Mouse (Mus musculus) G1E-ER4 (cell line): Measurements from ENCODE around the gene Timp3. TPM values are rescaled to one million over a fixed set of nuclear protein-coding genes. Genes with fewer than 3 reads are reported as not detected.

ENCODE experiments used
- GATA1 ChIP-seq: IDR thresholded peaks from one replicate; pipeline ENCODE4 v1.8.0; 2012; ENCODE audit warnings: low read length, inconsistent platforms
- polyA plus RNA-seq: library from polyadenylated mRNA; stranded (reverse); fragments of >175 nt; gene quantifications from 2 replicates; pipeline ENCODE4 v1.2.3, GENCODE M21; 2012

Gene Timp3
- polyA plus RNA-seq, 1 experiment, result 0.76 TPM

GRCm38 (mm10) chr10:86310527-86310926 is 10.4 kb downstream of the Timp3 start:
- no peak for TF ChIP-seq GATA1

GRCm38 (mm10) chr10:86312976-86313375 is 12.8 kb downstream of the Timp3 start:
- TF ChIP-seq GATA1, result no peak

- TF ChIP-seq GATA1, result no peak
These were observed 13.3 kb downstream of the Timp3 start for GRCm38 (mm10) chr10:86313448-86313847.

GRCm38 (mm10) chr10:86315513-86315912 is 15.3 kb downstream of the Timp3 start:
- no peak for TF ChIP-seq GATA1

- no peak for TF ChIP-seq GATA1
These were observed 17.5 kb downstream of the Timp3 start for GRCm38 (mm10) chr10:86317633-86318032.

- no peak for TF ChIP-seq GATA1
These were observed 18.5 kb downstream of the Timp3 start for GRCm38 (mm10) chr10:86318552-86319140.

- no peak for TF ChIP-seq GATA1
These were observed 19.4 kb downstream of the Timp3 start for GRCm38 (mm10) chr10:86319526-86319925.

- TF ChIP-seq GATA1, result no peak
These were observed 20.0 kb downstream of the Timp3 start for GRCm38 (mm10) chr10:86320204-86320603.

- TF ChIP-seq GATA1, result no peak
These were observed 21.0 kb downstream of the Timp3 start for GRCm38 (mm10) chr10:86321194-86321593.

- TF ChIP-seq GATA1, result no peak
These were observed 21.8 kb downstream of the Timp3 start for GRCm38 (mm10) chr10:86322006-86322405.

- no peak for TF ChIP-seq GATA1
These were observed 23.3 kb downstream of the Timp3 start for GRCm38 (mm10) chr10:86323275-86323994.

GRCm38 (mm10) chr10:86325272-86325671 is 25.1 kb downstream of the Timp3 start:
- TF ChIP-seq GATA1, result no peak

- TF ChIP-seq GATA1, result no peak
These were observed 28.0 kb downstream of the Timp3 start for GRCm38 (mm10) chr10:86328143-86328542.

GRCm38 (mm10) chr10:86328691-86329090 is 28.5 kb downstream of the Timp3 start:
- no peak for TF ChIP-seq GATA1

GRCm38 (mm10) chr10:86329241-86329882 is 29.2 kb downstream of the Timp3 start:
- no peak for TF ChIP-seq GATA1

GRCm38 (mm10) chr10:86330993-86331680 is 31.0 kb downstream of the Timp3 start:
- no peak for TF ChIP-seq GATA1
